Mouse (Mus musculus) kidney, adult 9 months (tissue): ENCODE measurements around the gene Tph1.
"Not testable (repeated sequence)": the region's sequence is repeated elsewhere in the genome, so short reads cannot be mapped to it uniquely, and the experiment has no call there.

Experiments used
- DNase-seq: peaks from one replicate; pipeline ENCODE4 v3.0.0; 2022

Gene Tph1

GRCm38 (mm10) chr7:46672160-46672672, at the start of gene Tph1:
TSS of gene Tph1 (minus strand) at chr7:46672537.
- DNase-seq, result no peak

GRCm38 (mm10) chr7:46720460-46720859, 48.1 kb upstream of the Tph1 start:
- DNase-seq, result no peak

GRCm38 (mm10) chr7:46719526-46719925, 47.2 kb upstream of the Tph1 start:
- DNase-seq, result no peak

- no peak for DNase-seq
Measured at GRCm38 (mm10) chr7:46718591-46719270, 46.4 kb upstream of the Tph1 start.

- peak; percentile 48 for DNase-seq
Measured at GRCm38 (mm10) chr7:46716897-46717296, 44.6 kb upstream of the Tph1 start.

- DNase-seq, result no peak
Measured at GRCm38 (mm10) chr7:46715600-46715999, 43.3 kb upstream of the Tph1 start, which contains the start of gene Saa3. TSS of gene Saa3 (minus strand) at chr7:46715700.

GRCm38 (mm10) chr7:46714518-46714917, 42.2 kb upstream of the Tph1 start:
- peak; percentile 61 for DNase-seq

GRCm38 (mm10) chr7:46712250-46712649, 39.9 kb upstream of the Tph1 start:
- DNase-seq, result no peak

GRCm38 (mm10) chr7:46710390-46710844, 38.1 kb upstream of the Tph1 start, which contains the start of gene Saal1:
TSS of gene Saal1 (minus strand) at chr7:46710680.
- peak; percentile 80 for DNase-seq

GRCm38 (mm10) chr7:46700521-46701025, 28.2 kb upstream of the Tph1 start:
- DNase-seq, result no peak

- DNase-seq, result no peak
Measured at GRCm38 (mm10) chr7:46696754-46697153, 24.4 kb upstream of the Tph1 start.

GRCm38 (mm10) chr7:46686827-46687226, 14.5 kb upstream of the Tph1 start:
- DNase-seq, result no peak

GRCm38 (mm10) chr7:46680732-46681131, 8.4 kb upstream of the Tph1 start:
- no peak for DNase-seq

- DNase-seq, result not testable (repeated sequence)
Measured at GRCm38 (mm10) chr7:46679044-46679443, 6.7 kb upstream of the Tph1 start.

GRCm38 (mm10) chr7:46678417-46678816, 6.1 kb upstream of the Tph1 start:
- no peak for DNase-seq

GRCm38 (mm10) chr7:46676808-46677360, 4.5 kb upstream of the Tph1 start:
- no peak for DNase-seq

GRCm38 (mm10) chr7:46675886-46676285, 3.5 kb upstream of the Tph1 start:
- DNase-seq, result no peak

- DNase-seq, result no peak
Measured at GRCm38 (mm10) chr7:46675061-46675460, 2.7 kb upstream of the Tph1 start.

- no peak for DNase-seq
Measured at GRCm38 (mm10) chr7:46667256-46667655, 5.1 kb downstream of the Tph1 start.

- peak; percentile 41 for DNase-seq
Measured at GRCm38 (mm10) chr7:46665236-46665635, 7.1 kb downstream of the Tph1 start.

GRCm38 (mm10) chr7:46661591-46662090, 10.7 kb downstream of the Tph1 start:
- DNase-seq, result no peak

GRCm38 (mm10) chr7:46652279-46652678, 20.1 kb downstream of the Tph1 start:
- DNase-seq, result no peak

- not testable (repeated sequence) for DNase-seq
Measured at GRCm38 (mm10) chr7:46650231-46650630, 22.1 kb downstream of the Tph1 start.
